Mouse (Mus musculus): Measurements from ENCODE around the gene Cdh20. TPM values are rescaled to one million over a fixed set of nuclear protein-coding genes. Genes with fewer than 3 reads are reported as not detected.
"Not testable (repeated sequence)": the region's sequence is repeated elsewhere in the genome, so short reads cannot be mapped to it uniquely, and the experiment has no call there.

Gene Cdh20
- polyA plus RNA-seq, 1 experiment from 2014 or later: 0.25 TPM

DNA sequence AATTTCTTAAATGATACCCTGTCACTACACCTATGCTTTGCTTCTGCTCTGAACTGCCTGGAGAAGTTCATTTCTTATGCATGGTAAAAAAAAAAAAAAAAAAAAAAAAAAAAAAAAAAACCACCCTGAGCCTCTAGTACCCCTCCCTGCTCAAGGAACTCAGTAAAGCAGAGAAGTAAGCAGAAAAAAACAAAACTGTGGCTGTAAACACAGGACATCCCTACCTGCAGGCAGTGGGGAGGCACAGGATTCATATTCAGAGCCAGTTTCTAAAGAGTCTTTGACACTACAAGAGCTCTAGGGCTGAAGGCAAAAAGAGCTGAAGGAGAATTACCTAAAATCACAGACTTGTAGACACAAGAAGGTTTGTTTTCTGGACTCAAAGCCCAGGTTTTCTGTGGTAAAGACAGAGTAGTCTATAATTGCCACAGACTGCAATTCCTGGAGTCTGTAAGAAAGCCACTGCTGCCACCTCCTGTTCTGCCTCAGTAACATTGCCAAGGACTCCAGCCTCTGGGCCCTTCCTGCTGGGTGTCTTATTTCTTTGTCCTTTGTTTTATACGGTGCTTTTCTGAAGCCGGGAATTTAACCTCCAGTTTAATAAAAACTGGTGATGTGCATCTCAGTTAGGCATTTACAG lies 176.3 kb downstream of the Cdh20 start:
- no peaks in the 10 kb centered on the region for H3K36me3 ChIP-seq (ENCODE audit: control insufficient read depth, insufficient read depth, low read length)
- 24% methylated on average over 2 of the region's 2 CpGs for WGBS
- H3K4me3 ChIP-seq (ENCODE audit: low read length): no peak overlapping the region
- H3K9me3 ChIP-seq (ENCODE audit: control insufficient read depth, low read length): no peaks in the 10 kb centered on the region
- H3K4me1 ChIP-seq (replicated peaks; ENCODE audit: control insufficient read depth, insufficient read depth, low read length): no peaks in the 10 kb centered on the region
- ATAC-seq (ENCODE audit: low read depth): no peak
- H3K4me2 ChIP-seq (ENCODE audit: low read depth, low read length): no peak overlapping the region
- H3K27ac ChIP-seq (ENCODE audit: low read length): no peak overlapping the region
- no peaks in the 10 kb centered on the region for H3K27me3 ChIP-seq (ENCODE audit: control insufficient read depth, insufficient read depth, low read depth, low read length)
- no peak overlapping the region for H3K9ac ChIP-seq (ENCODE audit: low read length)

- H3K36me3 ChIP-seq (ENCODE audit: control insufficient read depth, insufficient read depth, low read length): no peaks in the 10 kb centered on the region
- no peak for ATAC-seq (ENCODE audit: low read depth)
- H3K27me3 ChIP-seq (ENCODE audit: control insufficient read depth, insufficient read depth, low read depth, low read length): no peaks in the 10 kb centered on the region
- H3K9ac ChIP-seq (ENCODE audit: low read length): no peak overlapping the region
- no peak overlapping the region for H3K27ac ChIP-seq (ENCODE audit: low read length)
- H3K9me3 ChIP-seq (ENCODE audit: control insufficient read depth, low read length): no peaks in the 10 kb centered on the region
- no peaks in the 10 kb centered on the region for H3K4me1 ChIP-seq (replicated peaks; ENCODE audit: control insufficient read depth, insufficient read depth, low read length)
- H3K4me3 ChIP-seq (ENCODE audit: low read length): no peak overlapping the region
- 75% methylated on average over 2 of the region's 2 CpGs for WGBS
- H3K4me2 ChIP-seq (ENCODE audit: low read depth, low read length): no peak overlapping the region
These were observed 176.8 kb downstream of the Cdh20 start for GRCm38 (mm10) chr1:104945110-104945489.

GRCm38 (mm10) chr1:104949640-104950039 lies 181.3 kb downstream of the Cdh20 start:
- H3K9ac ChIP-seq (ENCODE audit: low read length); H3K27ac ChIP-seq (ENCODE audit: low read length); H3K36me3 ChIP-seq (ENCODE audit: control insufficient read depth, insufficient read depth, low read length); H3K4me3 ChIP-seq (ENCODE audit: low read length); H3K27me3 ChIP-seq (ENCODE audit: control insufficient read depth, insufficient read depth, low read depth, low read length); ATAC-seq (ENCODE audit: low read depth); H3K9me3 ChIP-seq (ENCODE audit: control insufficient read depth, low read length); H3K4me2 ChIP-seq (ENCODE audit: low read depth, low read length); H3K4me1 ChIP-seq (replicated peaks; ENCODE audit: control insufficient read depth, insufficient read depth, low read length): not testable (repeated sequence)
- 71% methylated on average over 2 of the region's 2 CpGs for WGBS

DNA sequence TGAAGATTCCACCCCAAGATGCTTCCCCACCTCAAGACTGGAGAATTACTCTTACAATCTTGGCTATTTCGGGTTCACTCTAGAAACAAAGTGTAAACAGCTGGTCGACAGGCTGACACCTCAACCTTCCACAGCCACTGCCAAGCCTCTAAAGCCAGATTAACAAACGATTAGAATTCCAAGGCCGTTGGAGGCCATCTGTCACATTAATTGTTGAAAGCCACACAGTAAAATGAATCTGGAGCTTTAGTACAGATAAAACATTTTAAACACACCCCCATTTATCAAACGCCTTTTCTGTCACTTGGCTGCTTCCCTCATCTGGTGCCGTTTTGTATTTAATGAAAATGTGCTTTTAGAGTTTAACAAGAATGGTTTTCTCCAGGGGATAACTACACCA lies 188.7 kb downstream of the Cdh20 start:
- Histone ChIP-seq H3K4me1 (replicated peaks; ENCODE audit: control insufficient read depth, insufficient read depth, low read length) (no peaks in the 10 kb centered on the region), H3K4me3 (ENCODE audit: low read length) (no peak overlapping the region), H3K27ac (ENCODE audit: low read length) (no peak overlapping the region), H3K27me3 (ENCODE audit: control insufficient read depth, insufficient read depth, low read depth, low read length) (no peaks in the 10 kb centered on the region), H3K4me2 (ENCODE audit: low read depth, low read length) (no peak overlapping the region), H3K36me3 (ENCODE audit: control insufficient read depth, insufficient read depth, low read length) (no peaks in the 10 kb centered on the region), H3K9me3 (ENCODE audit: control insufficient read depth, low read length) (no peaks in the 10 kb centered on the region), H3K9ac (ENCODE audit: low read length) (no peak overlapping the region)
- 18% methylated on average over 6 of the region's 6 CpGs for WGBS
- no peak for ATAC-seq (ENCODE audit: low read depth)

DNA sequence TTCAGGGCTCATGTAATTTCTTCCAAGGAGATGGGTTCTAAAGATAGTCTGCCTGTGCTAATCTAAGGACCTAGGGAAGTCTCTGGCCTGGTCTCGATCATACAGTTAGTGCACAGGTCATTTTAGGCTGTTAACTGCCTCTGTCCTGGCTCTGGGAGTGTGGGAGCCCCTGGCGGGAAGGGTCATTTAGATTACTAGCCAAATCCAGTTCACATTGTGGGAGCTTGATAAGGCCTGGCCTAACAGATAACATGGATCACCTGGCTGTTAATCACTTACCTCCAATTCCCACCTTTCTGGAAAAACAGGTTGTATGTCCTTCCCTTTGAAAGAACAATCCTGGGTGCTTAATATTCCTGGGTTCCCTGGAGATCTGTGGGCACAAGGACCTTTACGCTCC lies 193.3 kb downstream of the Cdh20 start:
- 77% methylated on average over 3 of the region's 3 CpGs for WGBS
- H3K36me3 ChIP-seq (ENCODE audit: control insufficient read depth, insufficient read depth, low read length): no peaks in the 10 kb centered on the region
- ATAC-seq (ENCODE audit: low read depth): no peak
- H3K4me2 ChIP-seq (ENCODE audit: low read depth, low read length): no peak overlapping the region
- H3K4me3 ChIP-seq (ENCODE audit: low read length): no peak overlapping the region
- H3K9ac ChIP-seq (ENCODE audit: low read length): no peak overlapping the region
- no peaks in the 10 kb centered on the region for H3K4me1 ChIP-seq (replicated peaks; ENCODE audit: control insufficient read depth, insufficient read depth, low read length)
- H3K27ac ChIP-seq (ENCODE audit: low read length): no peak overlapping the region
- H3K9me3 ChIP-seq (ENCODE audit: control insufficient read depth, low read length): no peaks in the 10 kb centered on the region
- H3K27me3 ChIP-seq (ENCODE audit: control insufficient read depth, insufficient read depth, low read depth, low read length): no peaks in the 10 kb centered on the region

GRCm38 (mm10) chr1:104962257-104962656 lies 193.9 kb downstream of the Cdh20 start:
- no peak overlapping the region for H3K4me3 ChIP-seq (ENCODE audit: low read length)
- H3K27ac ChIP-seq (ENCODE audit: low read length): no peak overlapping the region
- no peak overlapping the region for H3K9ac ChIP-seq (ENCODE audit: low read length)
- no peaks in the 10 kb centered on the region for H3K27me3 ChIP-seq (ENCODE audit: control insufficient read depth, insufficient read depth, low read depth, low read length)
- no peaks in the 10 kb centered on the region for H3K9me3 ChIP-seq (ENCODE audit: control insufficient read depth, low read length)
- H3K36me3 ChIP-seq (ENCODE audit: control insufficient read depth, insufficient read depth, low read length): no peaks in the 10 kb centered on the region
- 69% methylated on average over 4 of the region's 4 CpGs for WGBS
- ATAC-seq (ENCODE audit: low read depth): no peak
- no peak overlapping the region for H3K4me2 ChIP-seq (ENCODE audit: low read depth, low read length)
- H3K4me1 ChIP-seq (replicated peaks; ENCODE audit: control insufficient read depth, insufficient read depth, low read length): no peaks in the 10 kb centered on the region

DNA sequence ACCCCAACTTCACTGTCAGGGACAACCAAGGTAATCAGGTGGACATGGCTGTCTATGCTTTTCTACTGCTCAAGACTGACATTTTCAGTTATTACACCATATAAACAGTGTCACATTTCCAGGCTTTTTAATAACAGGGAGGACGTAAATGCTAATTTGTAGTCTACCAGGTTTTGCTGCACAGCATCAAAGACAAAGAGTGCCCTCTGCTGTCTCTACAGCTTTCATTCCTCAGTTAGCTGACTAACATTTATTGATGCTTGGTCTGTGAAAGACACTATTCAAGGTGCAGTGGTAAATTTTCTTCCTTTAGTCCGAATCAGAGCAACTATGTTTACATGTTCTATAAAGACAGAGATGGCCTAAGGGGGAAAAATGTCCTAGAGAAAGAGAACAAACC lies 210.7 kb downstream of the Cdh20 start:
- WGBS: 34% methylated on average over 2 of the region's 2 CpGs
- Histone ChIP-seq H3K9ac (ENCODE audit: low read length) (no peak overlapping the region), H3K9me3 (ENCODE audit: control insufficient read depth, low read length) (no peaks in the 10 kb centered on the region), H3K4me1 (replicated peaks; ENCODE audit: control insufficient read depth, insufficient read depth, low read length) (no peaks in the 10 kb centered on the region), H3K4me3 (ENCODE audit: low read length) (no peak overlapping the region), H3K27me3 (ENCODE audit: control insufficient read depth, insufficient read depth, low read depth, low read length) (no peaks in the 10 kb centered on the region), H3K27ac (ENCODE audit: low read length) (no peak overlapping the region), H3K4me2 (ENCODE audit: low read depth, low read length) (no peak overlapping the region), H3K36me3 (ENCODE audit: control insufficient read depth, insufficient read depth, low read length) (no peaks in the 10 kb centered on the region)
- ATAC-seq (ENCODE audit: low read depth): no peak

DNA sequence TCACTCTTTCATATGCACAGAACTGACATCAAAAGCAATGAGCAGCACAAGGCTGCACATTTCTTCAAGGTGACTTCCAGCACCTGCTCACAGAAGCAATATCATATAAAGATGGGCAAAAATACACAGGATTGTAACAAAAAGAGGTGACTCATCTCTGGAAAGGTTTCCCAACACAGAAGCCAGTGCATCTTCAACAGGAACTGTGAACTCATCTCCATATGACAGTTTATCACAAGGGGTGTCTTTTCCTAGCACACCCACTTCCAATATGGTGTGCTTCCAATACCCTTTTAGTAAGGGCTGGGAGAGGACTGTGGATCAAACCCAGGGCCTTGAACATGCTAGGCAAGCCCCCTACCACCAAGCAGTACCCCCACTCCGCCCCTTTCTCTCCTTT lies 211.9 kb downstream of the Cdh20 start:
- H3K4me3 ChIP-seq (ENCODE audit: low read length): no peak overlapping the region
- 52% methylated on average over 1 of the region's 1 CpGs for WGBS
- no peaks in the 10 kb centered on the region for H3K36me3 ChIP-seq (ENCODE audit: control insufficient read depth, insufficient read depth, low read length)
- H3K4me1 ChIP-seq (replicated peaks; ENCODE audit: control insufficient read depth, insufficient read depth, low read length): no peaks in the 10 kb centered on the region
- no peaks in the 10 kb centered on the region for H3K27me3 ChIP-seq (ENCODE audit: control insufficient read depth, insufficient read depth, low read depth, low read length)
- H3K9me3 ChIP-seq (ENCODE audit: control insufficient read depth, low read length): no peaks in the 10 kb centered on the region
- H3K9ac ChIP-seq (ENCODE audit: low read length): no peak overlapping the region
- no peak for ATAC-seq (ENCODE audit: low read depth)
- H3K27ac ChIP-seq (ENCODE audit: low read length): no peak overlapping the region
- no peak overlapping the region for H3K4me2 ChIP-seq (ENCODE audit: low read depth, low read length)

DNA sequence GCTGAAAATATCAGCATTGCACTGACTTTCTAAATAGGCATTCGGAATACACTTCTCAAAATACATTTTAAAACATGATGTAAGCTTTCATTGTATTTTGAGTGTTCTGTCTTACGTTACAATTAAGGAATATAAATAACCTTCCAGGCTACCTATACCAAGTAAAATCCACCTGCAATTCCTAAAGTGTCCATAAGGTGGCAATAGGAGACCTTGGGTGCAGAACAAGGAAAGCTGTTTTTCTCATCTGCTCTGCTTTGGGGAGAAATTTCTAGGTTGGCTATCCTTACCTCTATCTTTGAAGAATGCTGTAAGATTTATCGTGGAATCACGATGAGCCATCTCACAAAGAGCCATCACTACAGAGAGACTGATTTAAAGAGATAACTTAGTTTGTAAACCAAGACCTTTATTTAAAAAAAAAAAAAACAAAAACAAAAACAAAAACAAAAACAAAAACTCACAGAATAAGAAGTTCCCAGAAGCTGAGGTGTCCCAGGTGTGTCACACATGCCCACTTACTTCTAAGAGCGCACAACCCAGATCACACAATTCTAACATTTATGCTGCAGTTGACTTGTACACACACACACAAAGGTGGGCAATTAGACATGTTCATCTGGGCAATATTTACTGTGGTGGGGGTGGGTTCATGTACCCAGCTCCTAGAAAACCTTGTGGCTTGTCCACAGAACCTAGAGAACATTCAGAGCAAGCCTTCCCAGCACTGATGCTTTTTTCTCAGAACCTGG lies 218.1 kb downstream of the Cdh20 start:
- Histone ChIP-seq H3K27me3 (ENCODE audit: control insufficient read depth, insufficient read depth, low read depth, low read length) (no peaks in the 10 kb centered on the region), H3K9ac (ENCODE audit: low read length) (no peak overlapping the region), H3K36me3 (ENCODE audit: control insufficient read depth, insufficient read depth, low read length) (no peaks in the 10 kb centered on the region), H3K4me2 (ENCODE audit: low read depth, low read length) (no peak overlapping the region), H3K27ac (ENCODE audit: low read length) (no peak overlapping the region), H3K9me3 (ENCODE audit: control insufficient read depth, low read length) (no peaks in the 10 kb centered on the region), H3K4me1 (replicated peaks; ENCODE audit: control insufficient read depth, insufficient read depth, low read length) (no peaks in the 10 kb centered on the region), H3K4me3 (ENCODE audit: low read length) (no peak overlapping the region)
- no peak for ATAC-seq (ENCODE audit: low read depth)
- WGBS: 18% methylated on average over 5 of the region's 5 CpGs

Data from lung, embryonic 16.5 days (tissue).